Mouse (Mus musculus): ENCODE data around the gene Dchs1. TPM values are rescaled to one million over a fixed set of nuclear protein-coding genes. Genes with fewer than 3 reads are reported as not detected.

Gene Dchs1
- total and polyA plus RNA-seq, 3 experiments = 0.08 to 0.11 TPM; not detected in 1

DNA sequence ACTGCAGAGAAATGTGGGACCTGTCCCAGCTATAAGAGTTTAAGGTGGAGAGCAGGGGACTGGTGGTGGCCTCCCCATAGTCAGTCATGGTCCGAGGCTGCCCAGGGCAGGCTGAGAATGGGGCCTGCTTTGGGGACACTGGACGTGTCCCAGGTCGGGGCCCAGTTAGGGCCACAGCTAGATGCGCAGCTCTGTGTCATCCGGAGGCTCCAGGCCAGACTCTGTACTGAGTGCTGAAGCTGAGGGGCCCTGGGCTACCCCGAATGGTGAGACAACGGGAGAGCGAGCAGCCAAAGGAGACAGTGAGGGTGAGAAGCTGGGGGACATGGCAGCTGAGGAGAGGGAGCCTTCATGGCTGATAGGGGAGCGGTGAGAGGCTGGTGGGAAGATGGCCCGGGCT is 34.2 kb downstream of the Dchs1 start:
- Histone ChIP-seq H3K4me3 (ENCODE audit: control insufficient read depth in 1 of 2, insufficient read depth in 1 of 2, low read depth in 2 of 2, low read length in 2 of 2) (no peak overlapping the region), H3K79me2 (ENCODE audit: control insufficient read depth, insufficient read depth, low read length, poor library complexity) (peaks cover 2% of the 10 kb centered on the region; the same call in 1 of the 2 replicates), H3K27ac (ENCODE audit: control insufficient read depth, low read depth, low read length) (no peak overlapping the region), H3K9ac (ENCODE audit: control insufficient read depth, low read depth, low read length, poor library complexity, severe bottlenecking) (no peak overlapping the region), H3K9me3 (replicated peaks; ENCODE audit: insufficient read depth, low read length) (no peaks in the 10 kb centered on the region), H3K36me3 (ENCODE audit: control insufficient read depth in 1 of 2, insufficient read depth in 2 of 2, low read length in 2 of 2) (no peaks in the 10 kb centered on the region), H3K4me1 (ENCODE audit: control insufficient read depth in 1 of 2, insufficient read depth in 2 of 2, low read length in 2 of 2) (peaks cover 0 to 11% of the 10 kb centered on the region in 2 experiments; a peak in 1 of 4 replicates), H3K27me3 (ENCODE audit: control insufficient read depth in 1 of 2, insufficient read depth in 2 of 2, low read length in 2 of 2) (no peaks in the 10 kb centered on the region)
- TF ChIP-seq MAX (IDR thresholded peaks at IDR 0.05; ENCODE audit: low read length) (no peak), SIN3A (IDR thresholded peaks at IDR 0.05; ENCODE audit: low read length) (no peak), MEF2A (IDR thresholded peaks at IDR 0.05; ENCODE audit: extremely low read depth, insufficient replicate concordance, low read depth, low read length, poor library complexity, severe bottlenecking) (no peak), ZC3H11A (IDR thresholded peaks at IDR 0.05; ENCODE audit: low read depth, low read length) (no peak), ZNF384 (IDR thresholded peaks at IDR 0.05; ENCODE audit: low read depth, low read length) (no peak), MYC (IDR thresholded peaks at IDR 0.05; ENCODE audit: low read depth, low read length) (no peak), BHLHE40 (IDR thresholded peaks at IDR 0.05; ENCODE audit: borderline replicate concordance, low read depth, low read length) (no peak), RAD21 (IDR thresholded peaks at IDR 0.05; ENCODE audit: low read depth, low read length) (no peak), USF1 (IDR thresholded peaks at IDR 0.05; ENCODE audit: low read depth, low read length) (no peak)
- DNase-seq (ENCODE audit: low read depth, low spot score) = no peak

DNA sequence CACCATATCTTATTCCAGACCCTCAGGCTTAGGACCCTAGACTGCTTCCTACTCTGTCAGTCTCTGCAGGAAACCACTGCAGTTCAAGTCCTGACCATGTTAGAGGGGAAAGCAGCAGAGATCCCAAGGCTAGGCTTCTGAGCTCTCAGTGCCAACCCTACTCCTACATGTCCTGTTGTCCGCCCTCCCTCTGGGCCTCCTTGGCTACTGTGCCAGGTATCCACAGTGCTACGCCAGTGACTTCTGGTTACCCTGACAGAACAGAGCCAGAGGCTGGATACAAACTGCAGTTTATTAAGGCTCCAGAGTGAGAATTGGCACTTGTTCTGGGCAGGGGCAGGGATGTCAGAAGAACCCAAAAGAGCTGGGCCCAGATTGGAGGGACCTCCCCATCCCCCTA is 34.7 kb downstream of the Dchs1 start:
- H3K4me3 ChIP-seq (ENCODE audit: control insufficient read depth in 1 of 2, insufficient read depth in 1 of 2, low read depth in 2 of 2, low read length in 2 of 2) = no peak overlapping the region
- TF ChIP-seq UBTF (IDR thresholded peaks at IDR 0.05; ENCODE audit: borderline replicate concordance, insufficient read depth, low read depth, low read length) (no peak), CTCF (IDR thresholded peaks at IDR 0.05 in 2 of 3, conservative IDR thresholded peaks at IDR 0.05 in 1 of 3; ENCODE audit: control insufficient read depth in 1 of 3, insufficient read depth in 1 of 3, low read depth in 2 of 3, low read length in 3 of 3, poor library complexity in 1 of 3, severe bottlenecking in 1 of 3) (no peak), BHLHE40 (IDR thresholded peaks at IDR 0.05; ENCODE audit: borderline replicate concordance, low read depth, low read length) (no peak), ZKSCAN1 (IDR thresholded peaks at IDR 0.05; ENCODE audit: low read depth, low read length) (no peak), POLR2AphosphoS2 (IDR thresholded peaks at IDR 0.05; ENCODE audit: low read length) (no peak), NRF1 (IDR thresholded peaks at IDR 0.05; ENCODE audit: insufficient read depth, low read depth, low read length, poor library complexity, severe bottlenecking) (no peak), MAZ (IDR thresholded peaks at IDR 0.05; ENCODE audit: low read depth, low read length) (no peak; the same call in 1 of the 2 replicates), ETS1 (IDR thresholded peaks at IDR 0.05; ENCODE audit: low read depth, low read length) (no peak), RCOR1 (IDR thresholded peaks at IDR 0.05; ENCODE audit: low read depth, low read length) (no peak), NELFE (IDR thresholded peaks at IDR 0.05; ENCODE audit: low read depth, low read length) (no peak), GATA1 (IDR thresholded peaks at IDR 0.05; ENCODE audit: low read depth, low read length) (no peak), HCFC1 (IDR thresholded peaks at IDR 0.05; ENCODE audit: low read depth, low read length) (no peak), TBP (IDR thresholded peaks at IDR 0.05; ENCODE audit: low read depth, low read length) (no peak), CHD1 (IDR thresholded peaks at IDR 0.05; ENCODE audit: low read depth, low read length) (no peak), SIN3A (IDR thresholded peaks at IDR 0.05; ENCODE audit: low read length) (no peak), TCF12 (IDR thresholded peaks at IDR 0.05; ENCODE audit: low read depth, low read length) (no peak), ELF1 (IDR thresholded peaks at IDR 0.05; ENCODE audit: low read depth, low read length) (no peak)
- no peaks in the 10 kb centered on the region for H3K27me3 ChIP-seq (ENCODE audit: control insufficient read depth in 1 of 2, insufficient read depth in 2 of 2, low read length in 2 of 2)
- no peak overlapping the region for H3K9ac ChIP-seq (ENCODE audit: control insufficient read depth, low read depth, low read length, poor library complexity, severe bottlenecking)
- H3K36me3 ChIP-seq (ENCODE audit: control insufficient read depth in 1 of 2, insufficient read depth in 2 of 2, low read length in 2 of 2) = no peaks in the 10 kb centered on the region
- H3K4me1 ChIP-seq (ENCODE audit: control insufficient read depth in 1 of 2, insufficient read depth in 2 of 2, low read length in 2 of 2) = 0 out of 4 replicates have a peak, but pooled peaks cover 0 to 10% of the 10 kb centered on the region in 2 experiments
- no peak for DNase-seq (ENCODE audit: low read depth, low spot score)
- H3K9me3 ChIP-seq (replicated peaks; ENCODE audit: insufficient read depth, low read length) = no peaks in the 10 kb centered on the region
- peaks cover 2% of the 10 kb centered on the region; the same call in 1 of the 2 replicates for H3K79me2 ChIP-seq (ENCODE audit: control insufficient read depth, insufficient read depth, low read length, poor library complexity)
- no peak overlapping the region for H3K27ac ChIP-seq (ENCODE audit: control insufficient read depth, low read depth, low read length)
